Mouse (Mus musculus) midbrain, embryonic 11.5 days (tissue): ENCODE results near the gene Mreg. TPM values are rescaled to one million over a fixed set of nuclear protein-coding genes. Genes with fewer than 3 reads are reported as not detected.

Experiments used
- ATAC-seq: fragments of 200-750 bp; cut with Nextera tagmentation; 2 replicates; pipeline ENCODE4 v1.8.0; 2017; ENCODE audit warnings: moderate TSS enrichment, moderate library complexity; ENCODE audit not compliant: low FRiP score
- DNase-seq: peaks from one replicate; pipeline ENCODE4 v3.0.0; 2015; ENCODE audit warnings: low spot score; ENCODE audit errors: missing footprints
- H3K27ac ChIP-seq: fragments of 300-500 bp; sonication (generic); 2 replicates; pipeline ENCODE4 v1.5.1; 2014; ENCODE audit warnings: low read depth, low read length
- H3K27me3 ChIP-seq: fragments of 300-500 bp; sonication (generic); 2 replicates; pipeline ENCODE4 v1.6.1; 2014; ENCODE audit warnings: mild to moderate bottlenecking, low read length, moderate library complexity, mixed read lengths; ENCODE audit not compliant: control insufficient read depth, insufficient read depth
- H3K36me3 ChIP-seq: fragments of 300-500 bp; sonication (generic); 2 replicates; pipeline ENCODE4 v1.6.1; 2014; ENCODE audit warnings: mild to moderate bottlenecking, low read length, moderate library complexity, mixed read lengths; ENCODE audit not compliant: control insufficient read depth, insufficient read depth
- H3K4me1 ChIP-seq: fragments of 300-500 bp; sonication (generic); 2 replicates; pipeline ENCODE4 v1.6.1; 2014; ENCODE audit warnings: low read length; ENCODE audit not compliant: control insufficient read depth, insufficient read depth
- H3K4me2 ChIP-seq: fragments of 300-500 bp; sonication (generic); 2 replicates; pipeline ENCODE4 v1.6.1; 2014; ENCODE audit warnings: mild to moderate bottlenecking, moderate library complexity
- H3K4me3 ChIP-seq: fragments of 300-500 bp; sonication (generic); 2 replicates; pipeline ENCODE4 v1.5.1; 2014; ENCODE audit warnings: low read depth, low read length
- H3K9ac ChIP-seq: fragments of 300-500 bp; sonication (generic); 2 replicates; pipeline ENCODE4 v1.6.1; 2014; ENCODE audit warnings: low read length
- H3K9me3 ChIP-seq: fragments of 300-500 bp; sonication (generic); 2 replicates; pipeline ENCODE4 v1.6.1; 2016; ENCODE audit warnings: low read length; ENCODE audit not compliant: control insufficient read depth
- whole genome bisulfite sequencing: fragments of 180-500 bp; shearing (Covaris S2); extraction: QIAGEN DNeasy Blood & Tissue Kit; methylation state at CpG from one replicate; pipeline ENCODE4 v1.1.7; 2014; 5-methylcytosine and 5-hydroxymethylcytosine counted together
- polyA plus RNA-seq: library from polyadenylated mRNA; unstranded; fragments of >200 nt; fragmentation: Nextera tagmentation; extraction: Ambion mirVana; gene quantifications from 2 replicates; pipeline ENCODE4 v1.2.1, GENCODE M21; 2014

Mreg gene
- polyA plus RNA-seq, 1 experiment from 2014 or later, result 6.3 TPM

DNA sequence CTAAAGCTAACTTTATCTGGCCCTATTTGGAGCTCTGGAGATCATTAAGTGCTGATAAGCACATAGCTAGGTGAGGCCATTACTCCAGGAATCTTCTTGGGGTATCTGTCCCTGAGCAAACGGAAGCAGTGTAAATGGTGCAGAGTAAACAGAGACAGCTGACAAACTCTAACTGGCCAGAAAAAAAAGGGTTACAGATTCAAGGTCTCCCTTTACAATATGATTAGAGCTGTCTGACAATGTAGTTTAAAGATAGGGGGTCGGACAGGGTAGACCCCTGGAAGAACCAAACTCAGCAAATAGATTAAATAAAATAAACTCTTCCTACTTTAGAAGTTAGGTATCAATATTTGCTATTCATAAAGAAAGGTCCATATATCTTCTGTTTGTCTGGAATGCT is 6.5 kb upstream of the Mreg start:
- no peak overlapping the region for H3K4me2 ChIP-seq
- no peak overlapping the region for H3K4me3 ChIP-seq
- H3K27ac ChIP-seq, result no peak overlapping the region
- H3K9me3 ChIP-seq, result no peaks in the 10 kb centered on the region
- no peak for DNase-seq
- no peaks in the 10 kb centered on the region for H3K36me3 ChIP-seq
- WGBS, result 83% methylated on average over 2 of the region's 2 CpGs
- H3K4me1 ChIP-seq, result no peaks in the 10 kb centered on the region
- H3K27me3 ChIP-seq, result no peaks in the 10 kb centered on the region
- no peak for ATAC-seq
- H3K9ac ChIP-seq, result no peak overlapping the region

DNA sequence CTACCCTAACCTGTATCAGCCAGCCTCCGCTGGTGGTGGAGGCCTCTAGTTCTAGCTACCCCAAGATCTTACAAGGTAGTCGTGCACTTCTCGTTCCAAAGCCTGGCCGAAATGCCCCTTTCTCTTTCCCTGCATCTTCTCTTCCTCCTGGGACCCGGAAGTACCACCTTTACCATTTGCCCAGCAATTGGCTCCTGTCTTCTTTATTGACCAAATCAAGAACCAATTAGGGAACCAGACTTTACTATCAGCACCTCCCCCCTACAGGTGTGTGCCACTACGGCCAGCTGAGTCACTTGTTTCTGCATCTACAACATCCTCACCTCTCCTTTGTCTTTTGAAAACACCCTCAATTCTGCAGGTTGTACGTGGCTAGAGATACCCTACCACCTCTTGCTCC is 4.7 kb upstream of the Mreg start:
- no peaks in the 10 kb centered on the region for H3K4me1 ChIP-seq
- ATAC-seq, result no peak
- 81% methylated on average over 7 of the region's 7 CpGs for WGBS
- no peaks in the 10 kb centered on the region for H3K27me3 ChIP-seq
- no peak overlapping the region for H3K4me3 ChIP-seq
- no peaks in the 10 kb centered on the region for H3K36me3 ChIP-seq
- no peak for DNase-seq
- H3K9me3 ChIP-seq, result no peaks in the 10 kb centered on the region
- no peak overlapping the region for H3K4me2 ChIP-seq
- no peak overlapping the region for H3K9ac ChIP-seq
- H3K27ac ChIP-seq, result no peak overlapping the region

DNA sequence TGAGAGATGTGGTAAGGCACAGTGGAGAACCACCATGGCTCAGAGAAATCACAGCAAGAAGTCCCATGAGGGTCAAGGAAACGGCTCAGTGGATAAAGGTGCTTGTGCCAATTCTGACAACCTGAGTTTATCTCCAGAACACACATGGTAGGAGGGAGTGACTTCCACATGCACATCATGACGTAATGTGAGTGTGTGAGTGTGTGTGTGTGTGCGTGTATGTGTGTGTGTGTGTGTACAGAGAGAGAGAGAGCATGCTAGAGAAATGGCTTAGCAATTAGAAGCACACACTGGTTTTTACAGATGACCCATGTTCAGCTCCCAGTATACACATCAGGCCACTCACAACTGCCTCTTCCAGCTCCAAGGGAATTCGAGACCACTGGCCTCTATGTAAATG is 3.1 kb upstream of the Mreg start:
- Histone ChIP-seq H3K36me3 (no peaks in the 10 kb centered on the region), H3K9ac (no peak overlapping the region), H3K9me3 (no peaks in the 10 kb centered on the region), H3K27ac (no peak overlapping the region), H3K4me1 (peaks cover 8% of the 10 kb centered on the region; the same call in 1 of the 2 replicates), H3K4me3 (no peak overlapping the region), H3K4me2 (no peak overlapping the region), H3K27me3 (peaks cover 7% of the 10 kb centered on the region)
- DNase-seq (no peak), ATAC-seq (no peak)
- 82% methylated on average over 4 of the region's 4 CpGs for WGBS

DNA sequence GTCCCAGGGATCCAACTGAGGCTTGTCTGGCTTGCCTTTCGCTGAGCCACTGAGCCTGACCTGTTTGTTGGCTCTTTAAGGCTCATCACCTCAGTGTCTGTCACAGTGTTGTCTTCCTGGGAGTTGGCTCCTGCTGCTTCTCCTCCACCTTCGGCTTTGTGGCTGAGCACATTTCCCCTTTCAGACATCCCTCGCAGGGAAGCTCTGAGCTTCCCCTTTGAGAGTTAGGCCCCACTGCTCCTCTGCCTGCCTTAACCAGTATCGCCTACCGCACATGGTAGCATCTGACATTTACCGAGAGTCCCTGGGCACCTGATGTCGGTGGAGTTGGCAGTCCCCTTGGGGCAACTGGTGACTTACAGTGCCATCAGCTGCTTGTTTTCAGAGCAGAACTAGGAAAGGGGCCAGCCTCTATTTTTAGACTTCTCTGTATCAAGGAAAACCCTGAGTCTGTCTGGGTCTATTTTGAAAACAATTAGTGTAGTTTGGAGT is 2.4 kb upstream of the Mreg start:
- H3K9me3 ChIP-seq, result no peaks in the 10 kb centered on the region
- no peak overlapping the region for H3K4me2 ChIP-seq
- no peaks in the 10 kb centered on the region for H3K36me3 ChIP-seq
- H3K27me3 ChIP-seq, result peaks cover 7% of the 10 kb centered on the region
- no peak overlapping the region for H3K27ac ChIP-seq
- no peak for ATAC-seq
- no peak for DNase-seq
- H3K9ac ChIP-seq, result no peak overlapping the region
- H3K4me3 ChIP-seq, result no peak overlapping the region
- 62% methylated on average over 7 of the region's 7 CpGs for WGBS
- peaks cover 8% of the 10 kb centered on the region; the same call in 1 of the 2 replicates for H3K4me1 ChIP-seq

DNA sequence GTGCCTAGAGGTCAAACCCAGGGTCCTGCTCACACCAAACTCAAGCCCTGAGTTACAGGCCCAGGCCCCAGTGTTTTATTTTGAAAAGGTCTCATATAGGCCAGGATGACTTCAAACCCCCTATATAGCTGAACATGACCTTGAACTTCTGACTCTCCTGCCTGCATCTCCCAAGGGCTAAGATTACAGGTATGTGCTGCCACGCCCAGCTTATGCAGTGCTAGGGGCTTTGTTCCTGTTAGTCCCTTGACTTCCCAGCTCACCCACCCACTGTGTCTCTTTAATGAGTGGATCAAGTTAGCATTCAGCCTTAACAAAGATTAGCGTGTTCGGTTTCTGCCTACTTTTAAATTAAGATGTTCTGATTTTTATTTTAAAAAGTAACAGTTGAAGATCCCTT is 1.8 kb upstream of the Mreg start:
- H3K4me3 ChIP-seq, result no peak overlapping the region
- H3K4me2 ChIP-seq, result no peak overlapping the region
- H3K27me3 ChIP-seq, result peaks cover 7% of the 10 kb centered on the region
- DNase-seq (no peak), ATAC-seq (no peak)
- no peak overlapping the region for H3K9ac ChIP-seq
- peaks cover 8% of the 10 kb centered on the region; the same call in 1 of the 2 replicates for H3K4me1 ChIP-seq
- H3K36me3 ChIP-seq, result no peaks in the 10 kb centered on the region
- WGBS, result 92% methylated on average over 3 of the region's 3 CpGs
- no peak overlapping the region for H3K27ac ChIP-seq
- H3K9me3 ChIP-seq, result no peaks in the 10 kb centered on the region

DNA sequence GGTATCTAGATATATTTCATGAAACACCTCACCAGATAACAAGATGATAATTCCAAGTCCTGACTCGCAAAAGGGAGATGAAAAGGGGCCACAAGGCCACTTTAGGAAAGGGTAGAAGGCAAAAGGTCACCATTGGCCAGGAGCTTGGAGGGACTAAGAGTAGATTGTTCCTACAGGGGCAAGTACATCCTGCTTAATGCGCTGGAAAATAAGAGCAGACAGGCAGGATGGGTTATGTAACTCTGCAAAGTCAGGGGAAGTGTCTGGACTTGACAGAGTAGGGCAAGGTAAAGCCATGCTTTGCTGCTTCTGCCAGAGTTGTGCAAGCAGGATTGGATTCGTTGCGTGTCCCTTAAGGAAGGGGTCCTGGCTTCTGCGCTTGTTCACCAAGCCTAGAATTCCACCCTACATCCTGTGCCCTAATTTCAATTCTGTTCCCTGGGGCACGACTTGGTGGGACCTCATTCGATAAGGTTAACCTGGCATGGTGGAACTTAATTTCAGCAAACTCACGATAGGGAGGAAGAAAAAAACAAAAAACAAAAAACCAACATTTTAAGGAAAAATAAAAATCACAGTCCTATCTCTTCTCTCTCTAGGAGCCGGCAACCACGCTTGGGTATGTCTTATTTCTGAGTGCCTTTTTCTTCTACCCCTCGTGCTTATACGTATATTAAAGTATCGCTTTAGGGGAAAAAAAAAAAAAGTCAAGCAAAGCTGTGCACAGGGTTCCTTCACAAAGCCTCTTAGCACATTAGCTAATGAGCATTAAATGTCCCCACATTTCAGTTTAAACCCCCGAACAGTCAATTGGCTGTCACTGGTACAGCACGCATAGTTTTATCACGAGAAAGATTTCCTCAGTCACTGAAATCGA is 1.1 kb downstream of the Mreg start:
- H3K27ac ChIP-seq, result no peak overlapping the region
- H3K4me1 ChIP-seq, result peaks cover 8% of the 10 kb centered on the region; the same call in 1 of the 2 replicates
- peak overlapping the region; percentile 77; the same call in 1 of the 2 replicates for H3K9ac ChIP-seq
- DNase-seq (peak; percentile 92), ATAC-seq (no peak)
- H3K27me3 ChIP-seq, result peaks cover 7% of the 10 kb centered on the region
- H3K9me3 ChIP-seq, result no peaks in the 10 kb centered on the region
- peak overlapping the region; percentile 97 for H3K4me2 ChIP-seq
- no peaks in the 10 kb centered on the region for H3K36me3 ChIP-seq
- peak overlapping the region; percentile 71 for H3K4me3 ChIP-seq
- WGBS, result 24% methylated on average over 17 of the region's 17 CpGs

DNA sequence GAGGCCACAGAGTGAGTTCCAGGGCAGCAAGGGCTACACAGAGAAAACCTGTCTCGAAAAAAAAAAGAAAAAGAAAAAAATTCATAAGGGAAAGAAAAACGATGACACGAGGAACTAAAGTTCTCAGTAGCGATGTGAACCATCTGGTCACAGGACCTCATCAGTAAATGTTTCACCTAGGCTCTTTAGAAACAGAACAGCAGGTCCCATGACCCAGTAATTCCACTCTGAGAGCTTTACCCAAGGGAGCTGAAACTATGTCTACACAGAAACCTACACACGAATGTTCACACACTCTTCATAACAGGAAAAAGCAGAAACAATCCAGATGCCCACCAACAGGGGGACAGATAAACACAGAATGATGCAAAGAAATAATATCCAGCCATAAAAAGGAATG is 4.0 kb downstream of the Mreg start:
- Histone ChIP-seq H3K4me3 (no peak overlapping the region), H3K4me2 (no peak overlapping the region), H3K9me3 (no peaks in the 10 kb centered on the region), H3K27me3 (peaks cover 7% of the 10 kb centered on the region), H3K4me1 (peaks cover 8% of the 10 kb centered on the region; the same call in 1 of the 2 replicates), H3K9ac (no peak overlapping the region), H3K27ac (no peak overlapping the region), H3K36me3 (no peaks in the 10 kb centered on the region)
- WGBS, result 87% methylated on average over 5 of the region's 5 CpGs
- DNase-seq, result no peak
- no peak for ATAC-seq

DNA sequence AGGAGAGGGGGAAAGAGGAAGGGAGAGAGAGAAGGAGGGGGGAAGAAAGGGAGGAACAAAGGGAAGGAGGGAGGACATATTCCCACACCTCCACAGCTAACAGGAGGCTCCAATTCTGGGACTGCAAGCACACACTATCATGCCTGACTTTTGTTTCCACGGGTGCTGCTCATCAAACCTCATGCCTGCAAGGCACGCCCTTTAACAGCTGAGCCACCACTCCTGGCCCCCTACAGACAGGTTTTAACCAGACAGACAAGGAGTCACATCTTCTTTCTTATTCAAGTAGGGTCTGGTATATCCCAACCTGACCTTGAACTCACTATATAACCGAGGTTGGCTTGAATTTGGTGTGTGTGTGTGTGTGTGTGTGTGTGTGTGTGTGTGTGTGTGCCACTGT is 7.0 kb downstream of the Mreg start:
- H3K27me3 ChIP-seq, result no peaks in the 10 kb centered on the region
- no peak overlapping the region for H3K4me3 ChIP-seq
- no peaks in the 10 kb centered on the region for H3K4me1 ChIP-seq
- H3K36me3 ChIP-seq, result no peaks in the 10 kb centered on the region
- 61% methylated on average over 3 of the region's 3 CpGs for WGBS
- H3K9ac ChIP-seq, result no peak overlapping the region
- ATAC-seq (no peak), DNase-seq (no peak)
- H3K9me3 ChIP-seq, result no peaks in the 10 kb centered on the region
- H3K4me2 ChIP-seq, result no peak overlapping the region
- H3K27ac ChIP-seq, result no peak overlapping the region

DNA sequence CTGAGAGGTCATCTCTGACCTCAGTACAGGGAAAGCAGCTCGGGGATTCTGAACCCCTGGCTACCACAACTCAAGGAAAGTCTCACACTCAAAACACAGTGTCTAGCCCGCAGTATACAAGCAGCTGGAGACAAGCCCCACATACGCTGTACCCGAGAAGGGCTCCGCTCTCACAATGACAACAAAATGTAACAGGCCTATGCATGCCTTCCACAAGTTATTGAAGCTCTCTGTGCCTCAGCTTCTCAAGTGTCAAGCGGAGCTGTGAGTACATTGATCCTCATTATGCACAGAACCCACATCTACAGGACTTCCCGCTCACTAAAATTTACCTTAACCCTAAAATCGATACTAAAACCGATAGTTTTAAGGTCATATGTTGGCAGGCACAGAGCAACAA is 8.9 kb downstream of the Mreg start:
- Histone ChIP-seq H3K9ac (no peak overlapping the region), H3K4me1 (no peaks in the 10 kb centered on the region), H3K36me3 (no peaks in the 10 kb centered on the region), H3K4me2 (no peak overlapping the region), H3K27ac (no peak overlapping the region), H3K9me3 (no peaks in the 10 kb centered on the region), H3K4me3 (no peak overlapping the region), H3K27me3 (no peaks in the 10 kb centered on the region)
- DNase-seq (no peak), ATAC-seq (no peak)
- WGBS, result 93% methylated on average over 9 of the region's 9 CpGs
